Mouse (Mus musculus): ENCODE data around the gene Gm21190. TPM values are rescaled to one million over a fixed set of nuclear protein-coding genes. Genes with fewer than 3 reads are reported as not detected.

Gm21190 gene
- not detected for total RNA-seq (2023)

GRCm38 (mm10) chr5:15529122-15529521, at the start of gene Gm21190:
Gene Gm21190, minus strand, starts transcription at chr5:15529222.

GRCm38 (mm10) chr5:15577033-15577432, 48.0 kb upstream of the Gm21190 start, which contains the start of gene Gm21083:
Gene Gm21083, plus strand, starts transcription at chr5:15577333.

GRCm38 (mm10) chr5:15476423-15476822, 52.6 kb downstream of the Gm21190 start, which contains the start of gene Gm21149:
Gene Gm21149, minus strand, starts transcription at chr5:15476523.

Other genes starting within 250 kb of the Gm21190 start
- gene Gm21149, start 52.7 kb downstream of the Gm21190 start, total RNA-seq (2023), result not detected
- not detected for gene Gm21083, start 48.1 kb upstream of the Gm21190 start, total RNA-seq (2023)
- not detected for gene Speer4d, start 89.8 kb upstream of the Gm21190 start, total RNA-seq (2023)
- not detected for gene 4930572O03Rik, start 127.8 kb upstream of the Gm21190 start, total RNA-seq (2023)
- gene Speer4c, start 185.0 kb upstream of the Gm21190 start, total RNA-seq (2023), result not detected